In the genomic region with DNA sequence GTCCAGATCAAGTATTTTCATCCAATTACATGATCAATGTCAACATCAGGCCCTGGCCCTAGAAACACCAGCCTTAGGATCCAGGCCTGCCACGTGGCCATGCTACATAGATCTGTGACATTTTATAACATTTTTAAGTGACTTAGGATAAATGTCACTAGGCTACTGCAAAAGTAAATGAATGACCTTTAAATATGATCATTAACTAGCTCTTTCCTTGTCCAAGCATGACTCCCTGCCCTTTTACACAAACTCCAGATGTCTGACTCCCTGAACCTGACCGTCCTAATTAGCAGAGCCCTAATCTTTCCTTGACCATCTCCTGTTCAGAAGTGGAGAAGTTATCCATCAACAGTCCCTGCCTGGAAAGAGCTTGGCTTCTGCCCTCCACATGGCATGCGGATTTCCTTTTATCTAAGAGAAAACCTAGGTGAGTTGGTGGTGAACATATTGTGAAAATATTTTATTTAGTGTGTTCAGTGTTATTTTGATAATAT, we compare ENCODE assay signal across 24 mouse cellular contexts.
DNase-seq lines count a peak whose midpoint lies in the region; ATAC-seq and TF ChIP-seq lines count a peak whose summit lies in the region.
"Had no signal": no experiment of that assay in that cellular context is flagged by ENCODE, and none has a peak within 500 bp of the region (broad histone marks: within the 10 kb centered on the region; RNA-seq: fewer than 3 reads in every experiment).

No protein-coding gene starts in this region.

- no peaks in the 10 kb centered on the region for H3K9me3 ChIP-seq in liver, embryonic 12.5 days (replicated peaks)
- H3K9me3 ChIP-seq in kidney, postnatal 0 days (replicated peaks; ENCODE audit: low read length), result no peaks in the 10 kb centered on the region
- no peaks in the 10 kb centered on the region for H3K9me3 ChIP-seq in limb, embryonic 10.5 days (replicated peaks)
- H3K9me3 ChIP-seq in intestine, embryonic 16.5 days (ENCODE audit: control insufficient read depth, low read length), result no peaks in the 10 kb centered on the region
- H3K9me3 ChIP-seq: embryonic facial prominence, embryonic 15.5 days; forebrain, embryonic 10.5 days; forebrain, embryonic 15.5 days; heart, embryonic 13.5 days; hindbrain, embryonic 12.5 days had no signal

- DNase-seq in liver, adult 2 months (ENCODE audit: extremely low read depth, low read depth, low spot score), result peak; percentile 94
- DNase-seq in kidney, adult 8-10 months, result peak; percentile 21 to 58
- peak; percentile 36 for DNase-seq in kidney, postnatal 0 days (ENCODE audit: low spot score)
- DNase-seq in kidney, postnatal 36 days, result peak; percentile 6 to 48
- no peak for DNase-seq in urinary bladder, postnatal 10 days (ENCODE audit: low spot score)
- no peak for DNase-seq in limb, embryonic 10.5 days (ENCODE audit: low spot score)
- DNase-seq: adrenal gland, adult 2 months; adrenal gland, postnatal 25 days; cerebellum, adult 18-20 months; cerebellum, adult 9-11 months; cerebellum, postnatal 36 days; embryo, embryonic 11 days; gastrocnemius, postnatal 36 days; heart, adult 11 months; heart, postnatal 36 days had no signal

- peaks cover 14% of the 10 kb centered on the region for H3K79me2 ChIP-seq in liver, adult 2 months (ENCODE audit: control insufficient read depth, insufficient read depth, low read length)

- WGBS in liver, adult 2 months, result 21% methylated on average over 3 of the region's 3 CpGs
- 60% methylated on average over 3 of the region's 3 CpGs for WGBS in liver, embryonic 12.5 days (ENCODE audit: insufficient replicate concordance)
- 38% methylated on average over 3 of the region's 3 CpGs for WGBS in kidney, postnatal 0 days
- WGBS in limb, embryonic 10.5 days, result 43% methylated on average over 3 of the region's 3 CpGs
- 60% methylated on average over 3 of the region's 3 CpGs for WGBS in intestine, embryonic 16.5 days

- H3K4me3 ChIP-seq in liver, adult 2 months (ENCODE audit: insufficient read depth, low read depth, low read length), result peak overlapping the region; percentile 70
- no peak overlapping the region for H3K4me3 ChIP-seq in liver, embryonic 12.5 days
- no peak overlapping the region for H3K4me3 ChIP-seq in kidney, postnatal 0 days (replicated peaks; ENCODE audit: low read depth, low read length)
- H3K4me3 ChIP-seq in limb, embryonic 10.5 days, result no peak overlapping the region
- no peak overlapping the region for H3K4me3 ChIP-seq in intestine, embryonic 16.5 days (ENCODE audit: low read length)
- H3K4me3 ChIP-seq: embryonic facial prominence, embryonic 15.5 days; erythroblast, embryonic 14.5 days; forebrain, embryonic 10.5 days; forebrain, embryonic 15.5 days; heart, embryonic 13.5 days; hindbrain, embryonic 12.5 days had no signal

- no peak overlapping the region for H3K4me2 ChIP-seq in liver, embryonic 12.5 days
- no peak overlapping the region for H3K4me2 ChIP-seq in kidney, postnatal 0 days (ENCODE audit: low read length)
- H3K4me2 ChIP-seq in intestine, embryonic 16.5 days (ENCODE audit: low read depth, low read length), result no peak overlapping the region
- H3K4me2 ChIP-seq: embryonic facial prominence, embryonic 15.5 days; forebrain, embryonic 15.5 days; heart, embryonic 13.5 days; hindbrain, embryonic 12.5 days had no signal

- H3K27me3 ChIP-seq in liver, adult 2 months (ENCODE audit: control insufficient read depth, insufficient read depth, low read length), result no peaks in the 10 kb centered on the region
- H3K27me3 ChIP-seq in liver, embryonic 12.5 days (replicated peaks), result no peaks in the 10 kb centered on the region
- H3K27me3 ChIP-seq in kidney, postnatal 0 days (ENCODE audit: insufficient read depth, low read length), result no peaks in the 10 kb centered on the region
- no peaks in the 10 kb centered on the region for H3K27me3 ChIP-seq in limb, embryonic 10.5 days (ENCODE audit: low read depth, poor library complexity, severe bottlenecking)
- no peaks in the 10 kb centered on the region for H3K27me3 ChIP-seq in intestine, embryonic 16.5 days (replicated peaks; ENCODE audit: control insufficient read depth, insufficient read depth, low read length)
- H3K27me3 ChIP-seq: CH12.LX; embryonic facial prominence, embryonic 15.5 days; forebrain, embryonic 15.5 days; heart, embryonic 13.5 days; hindbrain, embryonic 12.5 days had no signal

- no peak for TF ChIP-seq CTCF in liver, adult 2 months (IDR thresholded peaks at IDR 0.05; ENCODE audit: low read depth, low read length)
- no peak for TF ChIP-seq CTCF in kidney, postnatal 0 days (IDR thresholded peaks at IDR 0.05; ENCODE audit: low read depth)

- peak overlapping the region; percentile 67 for H3K9ac ChIP-seq in liver, adult 2 months (ENCODE audit: low read depth, low read length)
- H3K9ac ChIP-seq in liver, embryonic 12.5 days, result no peak overlapping the region
- H3K9ac ChIP-seq in kidney, postnatal 0 days (ENCODE audit: low read depth, low read length), result no peak overlapping the region
- H3K9ac ChIP-seq in intestine, embryonic 16.5 days (ENCODE audit: low read depth, low read length), result no peak overlapping the region
- H3K9ac ChIP-seq: embryonic facial prominence, embryonic 15.5 days; forebrain, embryonic 15.5 days; heart, embryonic 13.5 days; hindbrain, embryonic 12.5 days had no signal

- no peak for TF ChIP-seq POLR2A in liver, adult 2 months (IDR thresholded peaks at IDR 0.05; ENCODE audit: extremely low read depth, insufficient read depth, low read length)

- H3K27ac ChIP-seq in liver, adult 2 months (replicated peaks; ENCODE audit: insufficient read depth, low read depth, low read length), result peak overlapping the region; percentile 99
- no peak overlapping the region for H3K27ac ChIP-seq in liver, embryonic 12.5 days
- H3K27ac ChIP-seq in kidney, postnatal 0 days, result no peak overlapping the region
- H3K27ac ChIP-seq in limb, embryonic 10.5 days, result no peak overlapping the region
- no peak overlapping the region for H3K27ac ChIP-seq in intestine, embryonic 16.5 days (ENCODE audit: low read length)
- H3K27ac ChIP-seq: embryonic facial prominence, embryonic 15.5 days; forebrain, embryonic 10.5 days; forebrain, embryonic 15.5 days; hindbrain, embryonic 12.5 days had no signal

- ATAC-seq in liver, embryonic 12.5 days, result no peak
- no peak; the same call in 1 of the 2 replicates for ATAC-seq in kidney, postnatal 0 days (replicated peaks; ENCODE audit: low FRiP score, low read depth)
- ATAC-seq in intestine, embryonic 16.5 days, result no peak
- ATAC-seq: forebrain, embryonic 15.5 days had no signal

- no peaks in the 10 kb centered on the region; the same call in 1 of the 2 replicates for H3K36me3 ChIP-seq in liver, adult 2 months (ENCODE audit: control insufficient read depth, insufficient read depth, low read length)
- H3K36me3 ChIP-seq in liver, embryonic 12.5 days, result no peaks in the 10 kb centered on the region
- no peaks in the 10 kb centered on the region for H3K36me3 ChIP-seq in kidney, postnatal 0 days (ENCODE audit: insufficient read depth, low read length)
- H3K36me3 ChIP-seq in limb, embryonic 10.5 days, result no peaks in the 10 kb centered on the region
- no peaks in the 10 kb centered on the region for H3K36me3 ChIP-seq in intestine, embryonic 16.5 days (ENCODE audit: control insufficient read depth, insufficient read depth, low read length)
- H3K36me3 ChIP-seq: embryonic facial prominence, embryonic 15.5 days; forebrain, embryonic 10.5 days; forebrain, embryonic 15.5 days; heart, embryonic 13.5 days; hindbrain, embryonic 12.5 days had no signal

- peaks cover 35% of the 10 kb centered on the region for H3K4me1 ChIP-seq in liver, adult 2 months (ENCODE audit: control insufficient read depth, insufficient read depth, low read length)
- H3K4me1 ChIP-seq in liver, embryonic 12.5 days, result no peaks in the 10 kb centered on the region
- no peaks in the 10 kb centered on the region for H3K4me1 ChIP-seq in kidney, postnatal 0 days (replicated peaks; ENCODE audit: insufficient read depth, low read length)
- 0 out of 2 replicates have a peak, but pooled peaks cover 2% of the 10 kb centered on the region for H3K4me1 ChIP-seq in limb, embryonic 10.5 days
- H3K4me1 ChIP-seq in intestine, embryonic 16.5 days (ENCODE audit: control insufficient read depth, insufficient read depth, low read length), result no peaks in the 10 kb centered on the region; the same call in 1 of the 2 replicates
- H3K4me1 ChIP-seq: embryonic facial prominence, embryonic 15.5 days; forebrain, embryonic 10.5 days; forebrain, embryonic 15.5 days; heart, embryonic 13.5 days; hindbrain, embryonic 12.5 days had no signal

Comparison
In these comparisons a context has a peak if more than half of its experiments do, and no peak if none do; other contexts are left out.
1. DNase-seq: peak in liver, adult 2 months (single experiment), kidney, adult 8-10 months (2 of 2), kidney, postnatal 0 days (single experiment) and kidney, postnatal 36 days (2 of 2); none in urinary bladder, postnatal 10 days (single experiment) and limb, embryonic 10.5 days (single experiment).